Mouse (Mus musculus) CD4-positive, CD25-positive, alpha-beta regulatory T cell, adult 2 months (primary cell): ENCODE results near the gene Pdzd7.
"Not testable (repeated sequence)": the region's sequence is repeated elsewhere in the genome, so short reads cannot be mapped to it uniquely, and the experiment has no call there.

ENCODE experiments used
- DNase-seq: peaks from one replicate; pipeline ENCODE4 v3.0.0-alpha.2; 2012; ENCODE audit warnings: low read depth, low spot score

The Pdzd7 gene

DNA sequence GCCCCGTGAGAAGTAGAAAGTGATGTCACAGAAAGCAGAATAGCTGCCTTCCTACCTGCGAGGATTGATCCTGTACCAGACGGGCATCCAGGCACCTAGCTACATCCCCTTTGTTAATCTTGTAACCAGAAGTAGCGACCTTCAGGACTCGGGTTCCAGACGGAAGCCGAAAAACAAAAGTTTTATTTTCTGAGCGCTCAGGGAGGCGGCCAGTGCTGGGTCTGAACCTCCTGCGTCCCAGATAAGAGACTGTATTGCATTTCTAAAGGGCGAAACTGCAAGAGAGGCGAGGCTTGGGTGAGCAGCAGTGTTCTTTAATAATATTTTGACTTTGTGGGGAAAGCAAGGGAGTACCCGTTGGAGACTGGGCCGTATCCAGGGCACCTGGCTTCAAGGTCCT lies 13.3 kb upstream of the Pdzd7 start:
- DNase-seq: no peak

DNA sequence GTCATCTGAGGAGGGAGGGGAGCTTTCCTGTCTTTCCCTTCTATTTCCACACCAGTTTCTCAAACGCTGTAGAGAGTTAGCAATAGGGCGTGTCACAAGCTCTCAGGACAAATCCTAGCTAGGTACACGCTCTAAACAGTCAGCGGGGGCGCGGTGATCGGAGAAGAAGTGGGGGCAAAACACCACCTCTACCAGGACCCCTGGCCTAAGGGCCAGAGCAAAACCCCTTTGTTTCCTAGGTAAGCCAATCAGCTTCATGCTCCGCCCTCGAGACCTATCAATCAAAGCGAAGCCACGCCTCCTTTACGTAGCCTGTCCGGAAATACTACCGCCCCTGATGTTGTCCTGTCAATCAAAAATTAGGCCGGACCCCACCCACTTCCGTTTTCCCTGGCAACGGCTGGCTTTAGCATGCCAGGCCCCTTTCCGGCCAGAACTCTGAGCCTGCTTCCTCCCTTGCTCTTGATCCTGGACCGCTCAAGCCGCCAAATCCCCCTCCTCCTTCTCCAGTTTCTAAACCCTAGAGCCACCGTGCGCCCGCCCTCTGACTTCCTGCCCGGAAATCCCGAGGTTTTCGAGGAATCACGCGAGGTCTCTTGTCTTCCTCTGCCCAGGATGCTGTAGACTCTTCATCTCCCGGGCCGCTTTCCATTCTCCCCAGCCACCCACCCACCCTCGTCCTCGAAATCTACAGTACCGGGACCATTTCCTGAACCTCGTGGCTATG lies 12.8 kb upstream of the Pdzd7 start:
- DNase-seq: peak; percentile 96

DNA sequence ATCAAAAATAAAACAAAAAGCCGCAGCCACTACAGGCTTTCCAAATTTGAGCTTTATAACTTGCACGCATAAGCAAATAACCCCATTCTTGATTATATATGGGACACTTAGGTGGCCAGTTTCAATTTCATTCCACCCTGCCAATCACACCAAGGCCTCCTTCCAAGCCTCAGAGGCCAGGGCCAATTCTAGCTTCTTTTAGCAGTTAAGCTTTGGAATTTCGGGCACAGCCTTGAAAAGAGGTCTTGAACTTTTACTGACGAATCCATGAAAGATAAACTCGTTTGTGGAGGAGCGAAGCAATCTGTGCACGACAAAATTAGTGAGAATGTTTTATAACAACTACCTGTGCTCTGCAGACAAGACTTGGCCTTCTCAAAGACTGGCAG lies 12.2 kb upstream of the Pdzd7 start:
- no peak for DNase-seq

- DNase-seq: peak; percentile 32
These were observed 11.6 kb upstream of the Pdzd7 start for GRCm38 (mm10) chr19:45056908-45057698.

DNA sequence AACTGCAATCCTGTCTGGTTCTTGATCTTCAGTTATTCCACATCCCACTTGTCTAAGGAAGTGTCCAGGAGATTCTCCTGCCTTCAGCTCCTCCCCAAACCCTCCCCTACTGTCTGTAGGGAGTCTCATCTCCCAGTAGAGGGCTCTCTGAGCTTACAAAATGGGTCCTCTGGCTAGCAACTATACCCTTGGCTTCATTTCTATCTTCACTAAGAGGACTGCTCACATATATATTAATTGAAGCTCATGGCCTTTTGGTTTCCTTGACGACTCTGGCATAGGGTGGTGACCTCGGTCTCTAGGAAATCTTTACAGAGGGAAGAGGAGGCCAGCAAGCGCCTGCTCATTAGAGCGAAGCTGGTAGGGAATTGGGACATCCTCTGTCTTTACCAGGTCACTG lies 10.8 kb upstream of the Pdzd7 start:
- DNase-seq: peak; percentile 67

- DNase-seq: no peak
These were observed 9.6 kb upstream of the Pdzd7 start for GRCm38 (mm10) chr19:45054892-45055690.

DNA sequence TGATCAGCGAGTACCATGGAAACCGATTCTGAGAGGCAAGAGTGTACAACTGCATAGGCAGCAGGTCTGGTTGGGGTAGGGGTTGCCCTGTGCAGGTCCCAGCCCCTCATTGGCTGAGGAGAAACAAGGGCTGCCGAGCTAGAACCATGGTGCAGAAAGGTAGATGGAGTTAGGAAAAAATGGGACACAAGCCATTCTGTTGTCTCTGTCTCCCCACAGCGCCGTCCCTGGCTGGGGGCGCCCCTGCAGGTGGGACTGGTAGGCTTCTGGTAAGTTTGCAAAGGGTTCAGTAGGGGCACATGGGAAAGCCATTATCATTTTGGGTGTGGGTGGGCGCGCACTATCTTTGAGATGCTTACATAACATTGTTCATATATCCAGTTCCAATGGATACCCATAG lies 7.9 kb upstream of the Pdzd7 start:
- DNase-seq: no peak

DNA sequence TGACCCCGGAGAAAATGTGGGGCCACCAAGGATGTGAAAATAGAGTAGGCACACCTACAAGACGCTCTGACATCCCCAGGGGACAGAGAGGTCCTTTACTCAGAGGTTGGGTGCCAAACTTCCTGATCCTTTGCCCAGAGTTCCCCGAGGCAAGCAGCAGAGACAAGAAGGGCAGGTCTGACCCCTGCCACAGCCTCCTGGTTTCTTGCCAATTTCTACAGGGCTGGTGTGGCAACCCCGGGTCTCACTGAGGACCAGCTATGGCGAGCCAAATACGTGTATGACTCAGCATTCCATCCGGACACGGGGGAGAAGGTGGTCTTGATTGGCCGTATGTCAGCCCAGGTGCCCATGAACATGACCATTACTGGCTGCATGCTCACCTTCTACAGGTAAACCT lies 4.0 kb upstream of the Pdzd7 start:
- DNase-seq: no peak

- no peak for DNase-seq
These were observed 3.3 kb upstream of the Pdzd7 start for GRCm38 (mm10) chr19:45048644-45049365.

DNA sequence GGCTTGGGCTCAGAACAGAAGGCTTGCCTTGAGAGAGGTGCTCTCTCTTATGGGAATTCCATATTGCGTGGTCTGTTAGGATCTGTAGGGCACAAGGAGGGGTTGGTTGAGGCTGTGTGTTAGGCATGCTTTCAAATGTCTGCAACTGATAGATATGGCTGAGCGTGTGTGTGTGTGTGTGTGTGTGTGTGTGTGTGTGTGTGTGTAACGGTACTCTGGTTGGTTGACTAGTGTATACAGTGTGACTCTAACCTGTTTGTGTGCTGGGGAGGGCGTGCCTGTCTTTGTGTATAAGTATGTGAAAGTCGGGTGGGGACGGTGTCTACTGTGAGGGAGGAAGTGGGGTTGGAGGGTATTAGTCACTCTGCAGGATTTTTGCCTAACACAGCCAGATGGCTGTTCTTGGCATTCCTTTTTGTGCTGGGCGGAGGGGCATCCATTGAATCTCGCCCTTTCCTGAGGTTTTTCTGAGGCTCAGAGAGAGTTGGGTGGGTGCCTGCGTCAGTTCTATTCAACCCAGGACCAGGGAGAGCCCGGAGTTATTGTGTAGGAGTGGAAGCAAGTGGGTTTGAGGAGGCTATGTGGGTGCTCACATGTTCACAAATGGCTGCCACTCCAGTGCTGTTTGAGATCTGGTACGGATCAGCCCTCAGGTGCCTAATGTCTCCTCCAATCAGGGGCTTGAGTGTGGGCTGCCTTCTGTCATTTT lies 2.6 kb upstream of the Pdzd7 start:
- peak; percentile 87 for DNase-seq

DNA sequence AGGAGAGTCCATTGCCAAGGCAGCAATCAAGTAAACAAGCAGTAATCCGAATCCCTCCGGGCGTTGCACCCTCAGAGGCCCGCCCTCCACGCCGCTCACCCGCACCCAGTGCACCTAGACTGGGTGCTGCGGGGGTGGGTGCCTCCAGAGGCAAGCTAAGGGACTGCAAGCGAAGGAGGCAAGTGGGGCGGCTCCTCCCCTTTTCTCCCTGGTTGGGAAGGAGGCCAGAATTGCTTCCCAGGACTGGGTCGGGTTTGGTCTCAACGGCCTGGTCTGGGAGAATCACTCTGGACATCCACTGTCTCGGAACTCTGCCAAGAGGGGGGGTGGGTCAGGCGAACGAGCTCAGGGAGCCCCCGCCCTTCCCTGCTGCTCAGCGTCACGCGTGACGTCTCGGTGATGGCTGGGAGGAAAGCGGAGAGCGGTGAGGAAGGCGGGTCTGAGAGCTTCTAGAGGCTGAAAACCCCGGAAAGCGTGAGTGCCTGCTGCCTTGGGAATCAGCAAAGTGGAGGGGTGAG lies 2.0 kb upstream of the Pdzd7 start, which contains the start of gene Sfxn3:
Sfxn3 (plus strand) TSS at position 87 of the 518 bp plus-strand sequence.
- DNase-seq: peak; percentile 95

DNA sequence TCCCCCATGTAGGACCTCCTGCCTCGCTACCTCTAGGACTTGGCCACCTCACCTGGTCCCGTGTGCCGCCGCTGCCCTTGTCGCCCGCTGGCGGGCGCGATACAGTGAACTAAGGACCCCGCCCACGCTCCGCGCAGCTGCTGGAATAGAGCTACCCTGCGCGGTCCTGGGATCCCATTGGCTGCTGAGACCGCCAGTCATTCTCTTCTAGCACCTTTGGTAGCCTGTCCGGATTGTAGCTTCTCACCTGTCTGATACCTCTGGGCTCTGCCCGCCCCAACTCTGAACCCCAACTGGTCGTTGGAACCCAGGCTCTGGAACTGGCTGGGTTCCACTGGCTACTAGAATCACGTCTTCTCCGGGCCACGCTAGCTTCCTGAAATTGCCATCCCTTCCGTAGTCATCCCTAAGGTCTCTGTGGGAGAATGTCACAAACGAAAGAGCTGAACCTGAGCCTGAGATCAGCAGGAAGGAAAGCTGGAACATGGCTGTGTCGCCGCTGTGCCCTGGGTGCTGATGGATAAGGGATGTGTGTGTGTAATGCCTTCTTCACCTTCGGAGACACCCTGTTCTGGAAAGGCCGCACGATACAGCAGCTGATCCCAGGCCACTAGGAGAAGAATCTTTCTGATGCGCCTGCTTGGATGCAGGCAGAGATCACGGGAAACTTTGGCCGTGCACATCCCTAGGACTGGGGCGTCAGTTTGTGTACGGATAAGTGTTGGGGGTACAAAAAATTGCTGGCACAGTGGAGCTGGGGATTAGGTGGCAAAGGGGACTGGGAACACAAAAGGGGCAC lies 1.2 kb upstream of the Pdzd7 start:
- DNase-seq: peak; percentile 91

DNA sequence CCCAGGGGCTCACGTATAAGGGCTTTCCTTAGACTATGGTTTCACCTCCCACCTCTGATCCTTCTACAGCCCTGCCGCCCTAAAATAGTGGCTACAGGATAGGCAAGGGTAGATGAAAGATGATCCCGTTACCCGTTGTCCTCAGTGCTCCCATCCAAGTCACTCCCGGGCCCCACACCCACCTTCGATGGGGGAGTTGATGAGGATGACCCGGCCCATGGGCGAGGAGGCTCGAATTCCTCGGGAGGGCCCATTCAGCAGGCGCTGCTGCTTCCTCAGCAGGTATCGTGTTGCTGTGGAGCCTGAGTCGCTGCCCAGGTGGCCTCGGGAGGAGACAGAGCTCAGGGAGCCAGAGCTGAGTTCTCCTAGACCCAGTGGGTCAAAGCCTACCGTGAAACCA lies 281 bp downstream of the Pdzd7 start:
- no peak for DNase-seq

DNA sequence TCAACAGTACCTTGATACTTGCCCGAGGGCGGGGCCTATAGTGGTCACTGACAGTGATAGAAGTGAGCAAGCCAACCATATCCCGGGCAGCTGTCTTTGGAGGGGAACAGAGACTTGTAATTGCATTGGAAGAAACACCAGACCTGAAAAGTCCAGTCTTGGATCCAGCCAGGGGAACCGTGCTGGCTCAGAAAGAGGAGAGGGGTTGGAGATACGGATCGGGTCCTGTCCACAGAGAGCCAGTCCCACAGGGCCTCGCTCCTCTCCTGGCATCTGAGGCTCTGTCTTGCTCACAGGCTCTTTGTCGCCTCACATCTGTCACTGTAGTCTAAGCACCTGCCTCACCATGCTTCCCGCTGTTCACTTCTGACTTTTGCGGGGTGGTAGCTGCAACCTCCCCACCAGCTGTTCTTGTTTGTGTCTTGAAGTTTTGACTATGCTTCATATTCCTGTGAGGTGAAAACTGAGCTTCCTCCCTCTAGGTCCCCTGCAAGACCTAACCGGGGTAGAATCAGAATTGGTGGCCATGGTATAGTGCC lies 1.1 kb downstream of the Pdzd7 start:
- no peak for DNase-seq

- DNase-seq: no peak
These were observed 5.3 kb downstream of the Pdzd7 start for GRCm38 (mm10) chr19:45040214-45040613.

DNA sequence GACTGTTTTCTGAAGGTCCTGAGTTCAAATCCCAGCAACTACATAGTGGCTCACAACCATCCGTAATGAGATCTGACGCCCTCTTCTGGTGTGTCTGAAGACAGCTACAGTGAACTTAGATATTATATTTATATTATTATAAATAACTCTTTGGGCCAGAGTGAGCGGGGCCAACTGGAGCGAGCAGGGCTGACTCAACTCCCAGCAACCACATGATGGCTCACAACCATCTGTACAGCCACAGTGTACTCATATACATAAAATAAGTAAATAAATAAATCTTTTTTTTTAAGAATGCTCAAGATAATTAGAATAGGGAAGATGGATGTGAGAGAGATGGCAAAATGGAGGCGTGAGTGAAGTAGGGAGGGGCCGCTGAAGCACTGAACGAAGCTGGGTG lies 7.3 kb downstream of the Pdzd7 start:
- not testable (repeated sequence) for DNase-seq

DNA sequence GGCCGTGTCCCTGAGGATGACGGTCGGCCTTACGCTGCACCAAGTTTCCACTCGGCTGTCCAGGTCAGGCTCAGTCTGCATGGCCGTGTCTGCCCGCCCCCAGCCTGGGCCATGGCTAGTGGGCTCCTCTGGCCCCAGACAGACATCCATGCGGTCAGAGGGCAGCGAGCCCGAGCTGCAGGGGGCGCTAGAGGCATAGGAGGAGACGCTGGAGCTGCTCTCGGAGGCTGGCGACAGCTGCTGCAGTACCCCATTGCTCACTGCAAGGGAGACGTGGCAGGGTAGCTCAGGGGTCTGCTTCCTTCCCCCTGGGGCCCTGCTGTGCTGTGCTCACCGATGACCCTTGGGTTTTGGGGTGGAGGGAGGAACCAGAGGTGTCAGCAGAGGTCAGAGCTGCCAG lies 8.7 kb downstream of the Pdzd7 start:
- peak; percentile 74 for DNase-seq

DNA sequence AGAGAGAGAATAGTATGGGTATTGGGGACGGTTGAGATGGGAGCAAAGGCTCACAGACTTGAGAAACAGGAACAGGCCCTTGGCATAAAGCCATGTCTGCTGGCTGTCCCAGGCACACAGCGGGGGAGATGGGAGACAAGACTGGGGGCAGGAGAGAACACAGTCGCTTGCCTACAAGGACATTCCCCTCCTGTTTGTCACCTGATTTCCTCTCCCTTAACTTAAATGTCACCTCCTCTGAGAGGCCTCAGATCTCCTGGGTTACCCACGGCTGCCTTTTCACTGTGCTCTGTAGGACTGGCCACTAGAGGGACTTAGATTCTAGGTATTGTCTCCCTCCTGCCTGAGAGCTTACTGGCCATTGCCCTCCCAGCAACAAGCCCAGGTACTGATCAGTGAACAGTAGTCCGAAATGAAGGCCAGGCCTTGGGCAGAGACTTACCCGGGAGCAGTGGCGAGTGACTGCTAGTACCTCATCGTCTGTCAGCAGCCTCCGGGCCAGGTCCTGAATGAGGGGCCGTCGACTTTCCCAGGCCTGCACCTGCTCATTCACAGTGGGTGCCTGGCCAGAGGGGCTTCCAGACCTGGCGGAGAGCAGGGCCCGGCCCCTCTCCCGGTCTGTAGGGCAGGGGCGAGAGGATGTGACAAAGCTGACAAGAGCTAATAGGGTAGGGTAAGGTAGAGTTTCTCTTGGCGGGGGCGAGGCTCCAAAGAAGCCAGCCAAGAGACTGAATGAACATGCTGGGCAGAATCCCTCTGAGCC lies 12.8 kb downstream of the Pdzd7 start:
- peak; percentile 69 for DNase-seq

GRCm38 (mm10) chr19:45031780-45032179 lies 13.7 kb downstream of the Pdzd7 start:
- peak; percentile 84 for DNase-seq
